Mouse (Mus musculus) heart, embryonic 12.5 days (tissue): Measurements from ENCODE around the gene Arl3. TPM values are rescaled to one million over a fixed set of nuclear protein-coding genes. Genes with fewer than 3 reads are reported as not detected.

Experiments
- ATAC-seq: fragments of 200-750 bp; cut with Nextera tagmentation; 2 replicates; pipeline ENCODE4 v1.8.0; 2017; ENCODE audit warnings: moderate TSS enrichment, moderate library complexity; ENCODE audit not compliant: insufficient number of reproducible peaks, low FRiP score
- H3K27ac ChIP-seq: fragments of 300-500 bp; sonication (generic); 2 replicates; pipeline ENCODE4 v1.5.1; 2016; ENCODE audit warnings: mild to moderate bottlenecking, moderate library complexity; ENCODE audit not compliant: poor library complexity, severe bottlenecking
- H3K27me3 ChIP-seq: fragments of 300-500 bp; sonication (generic); replicated peaks from 2 replicates; pipeline ENCODE4 v1.6.1; 2016; ENCODE audit warnings: mild to moderate bottlenecking, moderate library complexity
- H3K36me3 ChIP-seq: fragments of 300-500 bp; sonication (generic); 2 replicates; pipeline ENCODE4 v1.6.1; 2016; ENCODE audit warnings: mild to moderate bottlenecking, moderate library complexity
- H3K4me1 ChIP-seq: fragments of 300-500 bp; sonication (generic); replicated peaks from 2 replicates; pipeline ENCODE4 v1.6.1; 2016; ENCODE audit warnings: mild to moderate bottlenecking
- H3K4me2 ChIP-seq: fragments of 300-500 bp; sonication (generic); 2 replicates; pipeline ENCODE4 v1.6.1; 2016; ENCODE audit warnings: mild to moderate bottlenecking, moderate library complexity
- H3K4me3 ChIP-seq: fragments of 300-500 bp; sonication (generic); 2 replicates; pipeline ENCODE4 v1.5.1; 2016; ENCODE audit warnings: mild to moderate bottlenecking
- H3K9ac ChIP-seq: fragments of 300-500 bp; sonication (generic); 2 replicates; pipeline ENCODE4 v1.6.1; 2016; ENCODE audit warnings: mild to moderate bottlenecking, moderate library complexity
- H3K9me3 ChIP-seq: fragments of 300-500 bp; sonication (generic); replicated peaks from 2 replicates; pipeline ENCODE4 v1.6.1; 2016; ENCODE audit warnings: mild to moderate bottlenecking, moderate library complexity
- WGBS: fragments of 180-500 bp; shearing (Covaris S2); methylation state at CpG from one replicate; pipeline ENCODE4 v1.1.7; 2016; 5-methylcytosine and 5-hydroxymethylcytosine counted together
- polyA plus RNA-seq: library from polyadenylated mRNA; unstranded; fragments of >200 nt; fragmentation: Nextera tagmentation; extraction: Ambion mirVana; gene quantifications from 2 replicates; pipeline ENCODE4 v1.2.1, GENCODE M21; 2016

Arl3 gene
- polyA plus RNA-seq, 1 experiment from 2014 or later: 94.4 TPM

DNA sequence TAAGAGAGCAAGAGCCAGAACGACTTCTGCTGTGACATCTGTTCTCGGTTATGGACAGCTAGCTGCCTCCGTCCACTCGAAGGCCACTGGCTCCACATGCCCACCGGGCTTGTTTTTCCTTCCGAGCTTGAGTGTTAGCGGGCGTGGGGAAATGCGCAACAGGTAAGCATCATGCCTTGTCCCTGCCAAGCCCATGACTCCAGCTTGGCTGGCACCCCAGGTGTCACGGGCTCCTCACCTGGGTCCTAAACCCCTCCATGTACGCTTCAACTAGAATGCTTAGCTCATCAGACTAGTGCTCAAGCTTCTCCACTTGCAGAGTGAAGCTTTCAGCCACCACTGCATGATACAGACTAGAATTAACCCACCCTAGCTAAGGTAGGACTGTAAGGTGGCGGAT lies 14.4 kb downstream of the Arl3 start:
- no peak for ATAC-seq
- peaks cover 19% of the 10 kb centered on the region for H3K36me3 ChIP-seq
- no peaks in the 10 kb centered on the region for H3K27me3 ChIP-seq
- H3K4me1 ChIP-seq: peaks cover 15% of the 10 kb centered on the region
- WGBS: 69% methylated on average over 12 of the region's 12 CpGs
- no peak overlapping the region for H3K4me3 ChIP-seq
- H3K27ac ChIP-seq: no peak overlapping the region
- H3K4me2 ChIP-seq: no peak overlapping the region
- no peaks in the 10 kb centered on the region for H3K9me3 ChIP-seq
- H3K9ac ChIP-seq: no peak overlapping the region

DNA sequence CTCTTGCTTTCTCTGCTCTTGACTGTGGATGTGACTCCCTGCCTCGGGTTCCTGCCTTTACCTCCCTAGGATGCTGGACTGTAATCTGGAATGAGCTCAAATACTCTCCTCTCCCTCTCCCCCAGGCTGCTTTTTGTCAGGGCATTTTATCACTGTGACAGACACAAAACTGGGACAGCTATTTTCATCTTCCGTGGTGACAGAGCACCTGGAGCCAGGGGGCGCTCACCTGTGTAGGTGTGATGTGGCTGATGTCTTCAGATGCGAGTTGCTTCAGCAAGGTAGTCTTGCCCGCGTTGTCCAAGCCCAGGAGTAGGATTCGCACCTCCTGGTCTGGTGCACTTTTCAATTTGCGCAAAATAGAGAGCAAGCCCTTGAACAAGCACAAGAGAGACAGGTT lies 15.0 kb downstream of the Arl3 start:
- peaks cover 15% of the 10 kb centered on the region for H3K4me1 ChIP-seq
- H3K27ac ChIP-seq: no peak overlapping the region
- no peaks in the 10 kb centered on the region for H3K9me3 ChIP-seq
- no peak overlapping the region for H3K9ac ChIP-seq
- WGBS: 68% methylated on average over 8 of the region's 8 CpGs
- no peaks in the 10 kb centered on the region for H3K27me3 ChIP-seq
- no peak overlapping the region for H3K4me3 ChIP-seq
- peaks cover 19% of the 10 kb centered on the region for H3K36me3 ChIP-seq
- ATAC-seq: no peak
- H3K4me2 ChIP-seq: no peak overlapping the region

DNA sequence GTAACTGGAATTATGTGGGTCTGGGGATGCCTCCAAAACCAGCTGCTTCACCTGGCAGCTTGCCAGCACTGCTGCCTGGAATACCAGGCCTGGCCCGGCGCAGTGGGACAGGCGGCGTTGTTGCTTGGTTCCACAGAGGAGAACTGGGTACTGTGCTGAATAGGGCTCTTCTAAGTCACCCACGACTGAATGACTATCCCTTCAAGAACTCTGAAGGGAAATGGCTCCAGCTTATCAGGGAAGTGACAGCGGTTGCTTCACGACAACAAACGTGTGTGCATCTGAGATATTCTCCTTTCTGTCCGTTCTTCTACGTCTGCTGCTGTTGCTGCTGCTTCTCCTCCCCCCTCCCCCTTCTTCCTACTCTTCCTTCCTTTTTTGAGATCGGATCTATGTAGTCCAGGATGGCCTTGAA lies 19.4 kb downstream of the Arl3 start:
- 30% methylated on average over 11 of the region's 11 CpGs for WGBS
- no peak overlapping the region for H3K4me3 ChIP-seq
- peaks cover 41% of the 10 kb centered on the region for H3K36me3 ChIP-seq
- H3K4me1 ChIP-seq: peaks cover 7% of the 10 kb centered on the region
- ATAC-seq: peak; percentile 57; the same call in 1 of the 2 replicates
- no peak overlapping the region for H3K9ac ChIP-seq
- no peaks in the 10 kb centered on the region for H3K27me3 ChIP-seq
- no peak overlapping the region for H3K4me2 ChIP-seq
- no peaks in the 10 kb centered on the region for H3K9me3 ChIP-seq
- H3K27ac ChIP-seq: no peak overlapping the region

DNA sequence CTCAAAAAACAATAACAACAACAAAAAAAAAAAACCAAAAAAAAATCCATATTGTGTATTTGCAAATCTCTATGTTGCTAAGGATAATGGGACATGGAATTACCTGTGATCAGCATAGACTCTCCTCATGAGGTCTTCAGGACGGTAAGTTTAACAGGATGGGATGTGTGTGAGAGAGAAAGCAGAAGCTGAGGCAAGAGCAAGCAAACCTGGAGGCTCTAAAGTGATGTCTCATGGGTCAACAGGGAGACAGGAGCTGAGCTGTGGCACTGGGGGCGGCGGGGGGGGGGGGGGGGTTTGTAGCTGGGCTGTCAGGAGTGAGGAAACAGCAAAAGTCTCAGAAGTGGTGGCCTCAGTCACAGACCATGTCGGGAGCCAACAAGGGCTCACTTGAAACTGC lies 20.5 kb downstream of the Arl3 start:
- H3K27me3 ChIP-seq: no peaks in the 10 kb centered on the region
- no peak overlapping the region for H3K4me2 ChIP-seq
- ATAC-seq: no peak
- WGBS: 85% methylated on average over 4 of the region's 4 CpGs
- H3K9me3 ChIP-seq: no peaks in the 10 kb centered on the region
- H3K36me3 ChIP-seq: peaks cover 41% of the 10 kb centered on the region
- no peak overlapping the region for H3K4me3 ChIP-seq
- H3K27ac ChIP-seq: no peak overlapping the region
- peaks cover 7% of the 10 kb centered on the region for H3K4me1 ChIP-seq
- H3K9ac ChIP-seq: no peak overlapping the region

DNA sequence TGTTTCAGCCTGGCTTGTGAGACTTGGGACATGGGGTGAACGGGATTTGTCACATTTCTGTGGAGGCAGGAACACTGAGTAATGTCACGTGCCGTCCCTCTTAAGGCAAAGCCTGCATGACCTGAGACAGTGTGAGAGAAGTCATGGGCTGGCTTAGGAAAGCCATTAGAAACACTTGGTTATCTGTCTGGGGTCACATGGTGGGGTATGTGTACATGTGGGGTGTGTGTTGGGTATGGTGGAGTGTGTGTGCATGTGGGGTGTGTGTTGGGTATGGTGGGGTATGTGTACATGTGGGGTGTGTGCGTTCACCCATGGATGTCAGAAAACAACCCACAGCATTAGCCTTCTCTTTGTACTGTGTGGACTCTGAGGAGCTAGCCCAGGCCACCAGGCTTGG lies 22.6 kb downstream of the Arl3 start:
- peaks cover 7% of the 10 kb centered on the region for H3K4me1 ChIP-seq
- no peak overlapping the region for H3K9ac ChIP-seq
- H3K4me2 ChIP-seq: no peak overlapping the region
- WGBS: 90% methylated on average over 4 of the region's 4 CpGs
- peaks cover 33% of the 10 kb centered on the region for H3K36me3 ChIP-seq
- H3K9me3 ChIP-seq: no peaks in the 10 kb centered on the region
- no peak overlapping the region for H3K27ac ChIP-seq
- H3K4me3 ChIP-seq: no peak overlapping the region
- no peak for ATAC-seq
- H3K27me3 ChIP-seq: no peaks in the 10 kb centered on the region

DNA sequence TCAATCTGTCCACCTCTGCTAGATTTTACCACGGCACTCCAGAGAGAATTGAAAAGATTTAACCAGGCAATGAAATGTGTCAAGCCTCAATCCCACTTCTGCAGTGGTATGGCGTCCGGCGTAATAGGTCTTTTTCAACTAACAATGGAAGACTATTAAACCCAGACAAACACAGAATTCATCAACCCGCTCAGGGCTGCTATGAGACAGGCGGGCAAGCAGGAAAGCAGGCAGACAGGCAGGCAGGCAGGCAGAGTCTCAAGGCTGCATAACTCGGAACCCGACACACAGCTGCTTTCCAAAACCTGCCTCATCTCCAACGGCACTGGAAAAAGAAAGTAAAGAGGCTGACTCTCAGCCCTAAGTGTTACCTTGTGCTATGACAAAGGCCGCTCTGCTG lies 24.9 kb downstream of the Arl3 start:
- Histone ChIP-seq H3K4me2 (no peak overlapping the region), H3K4me3 (no peak overlapping the region), H3K27ac (no peak overlapping the region), H3K4me1 (no peaks in the 10 kb centered on the region), H3K9me3 (no peaks in the 10 kb centered on the region), H3K27me3 (no peaks in the 10 kb centered on the region), H3K36me3 (peaks cover 33% of the 10 kb centered on the region), H3K9ac (no peak overlapping the region)
- ATAC-seq: no peak
- WGBS: 77% methylated on average over 10 of the region's 10 CpGs

DNA sequence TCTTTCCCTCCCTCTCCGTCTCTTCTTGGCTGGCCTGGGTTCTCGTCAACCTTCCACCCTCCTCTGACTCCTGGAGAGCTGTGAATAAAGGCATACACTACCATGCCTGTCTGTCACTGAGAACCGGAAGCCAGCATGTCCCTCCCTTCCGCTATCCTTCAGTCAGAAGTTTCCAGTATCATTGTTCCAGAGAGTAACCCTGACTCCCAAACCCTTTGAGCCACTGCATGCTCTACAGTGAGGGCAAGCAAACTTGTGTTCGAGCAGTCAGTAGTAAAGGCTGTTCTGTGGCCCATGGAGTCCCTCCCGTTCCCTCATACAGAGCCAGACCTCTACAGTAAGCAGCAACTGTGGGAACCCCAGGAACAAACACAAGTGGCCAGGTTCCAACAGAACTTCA lies 25.4 kb downstream of the Arl3 start:
- Histone ChIP-seq H3K4me2 (no peak overlapping the region), H3K9me3 (no peaks in the 10 kb centered on the region), H3K27ac (no peak overlapping the region), H3K36me3 (peaks cover 35% of the 10 kb centered on the region), H3K27me3 (no peaks in the 10 kb centered on the region), H3K4me3 (no peak overlapping the region), H3K4me1 (no peaks in the 10 kb centered on the region), H3K9ac (no peak overlapping the region)
- 63% methylated on average over 6 of the region's 6 CpGs for WGBS
- ATAC-seq: peak; percentile 63

DNA sequence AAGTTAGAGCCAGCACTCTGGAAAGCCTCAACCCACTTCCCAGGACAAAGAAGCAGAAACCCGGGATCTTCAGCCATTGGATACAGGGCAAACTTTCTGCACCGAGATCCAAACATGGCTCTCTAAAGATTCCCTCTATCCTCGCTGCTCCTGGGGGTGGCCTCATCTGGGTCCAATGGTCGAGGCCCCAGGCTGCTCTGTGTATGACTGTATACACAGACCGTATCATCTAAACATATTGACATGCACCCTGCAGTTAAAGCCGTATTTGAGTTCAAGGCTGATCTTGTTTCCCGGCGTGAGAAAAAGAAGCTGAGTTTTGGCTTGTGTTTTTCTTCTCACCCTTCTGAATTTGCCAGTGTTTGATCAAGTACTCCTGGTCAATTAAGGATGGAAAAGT lies 30.2 kb downstream of the Arl3 start:
- Histone ChIP-seq H3K36me3 (peaks cover 34% of the 10 kb centered on the region), H3K4me3 (no peak overlapping the region), H3K9me3 (no peaks in the 10 kb centered on the region), H3K27me3 (no peaks in the 10 kb centered on the region), H3K4me1 (no peaks in the 10 kb centered on the region), H3K9ac (no peak overlapping the region), H3K27ac (no peak overlapping the region), H3K4me2 (no peak overlapping the region)
- no peak for ATAC-seq
- 85% methylated on average over 8 of the region's 8 CpGs for WGBS

DNA sequence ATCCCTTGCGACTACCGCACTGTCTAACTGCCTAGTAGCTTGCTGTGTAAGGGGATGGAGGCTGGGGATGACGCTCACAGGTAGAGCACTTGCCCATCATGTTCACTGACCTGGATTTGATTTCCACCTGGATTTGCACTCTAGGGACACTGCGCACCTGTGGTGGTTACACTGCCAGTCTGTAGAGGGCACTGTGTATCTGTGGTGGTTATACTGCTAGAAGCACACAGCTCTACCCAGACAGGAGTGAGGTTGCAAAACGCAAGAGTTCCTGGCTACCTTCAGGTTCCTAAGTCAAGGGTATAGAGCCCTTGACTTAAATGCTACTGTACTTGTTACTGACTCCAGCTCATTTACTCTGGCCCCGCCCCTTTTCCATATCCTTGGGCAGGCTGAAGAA lies 34.8 kb downstream of the Arl3 start:
- WGBS: 83% methylated on average over 6 of the region's 6 CpGs
- H3K4me1 ChIP-seq: peaks cover 14% of the 10 kb centered on the region
- H3K27ac ChIP-seq: no peak overlapping the region

DNA sequence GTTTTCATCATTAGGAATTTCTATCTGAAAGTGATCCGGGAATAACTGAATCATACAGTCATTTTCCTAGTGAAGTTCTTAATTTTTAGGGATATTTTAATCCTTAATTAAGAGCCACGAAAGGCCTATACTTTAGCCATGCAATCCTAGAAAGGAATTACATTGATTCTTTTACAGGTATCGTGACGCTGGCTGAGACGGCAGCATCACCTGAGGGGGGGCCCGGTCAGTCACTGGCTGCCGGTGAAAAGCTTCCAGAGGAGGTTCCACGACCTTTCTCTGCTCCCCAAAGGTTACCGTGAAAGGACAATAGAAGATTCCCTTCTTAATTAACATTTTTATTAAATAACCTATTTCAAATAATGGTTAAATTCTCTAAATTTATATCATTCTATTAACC lies 35.6 kb downstream of the Arl3 start:
- Histone ChIP-seq H3K27me3 (no peaks in the 10 kb centered on the region), H3K4me2 (no peak overlapping the region), H3K9ac (no peak overlapping the region), H3K4me3 (no peak overlapping the region), H3K36me3 (peaks cover 29% of the 10 kb centered on the region), H3K9me3 (no peaks in the 10 kb centered on the region), H3K27ac (no peak overlapping the region), H3K4me1 (peaks cover 22% of the 10 kb centered on the region)
- no peak for ATAC-seq
- WGBS: 91% methylated on average over 9 of the region's 9 CpGs

More for the DNA sequence above, 34.8 kb downstream of the Arl3 start:
- Histone ChIP-seq H3K36me3 (peaks cover 33% of the 10 kb centered on the region), H3K9ac (no peak overlapping the region), H3K4me2 (no peak overlapping the region), H3K4me3 (no peak overlapping the region), H3K27me3 (no peaks in the 10 kb centered on the region), H3K9me3 (no peaks in the 10 kb centered on the region)
- no peak; the same call in 1 of the 2 replicates for ATAC-seq

DNA sequence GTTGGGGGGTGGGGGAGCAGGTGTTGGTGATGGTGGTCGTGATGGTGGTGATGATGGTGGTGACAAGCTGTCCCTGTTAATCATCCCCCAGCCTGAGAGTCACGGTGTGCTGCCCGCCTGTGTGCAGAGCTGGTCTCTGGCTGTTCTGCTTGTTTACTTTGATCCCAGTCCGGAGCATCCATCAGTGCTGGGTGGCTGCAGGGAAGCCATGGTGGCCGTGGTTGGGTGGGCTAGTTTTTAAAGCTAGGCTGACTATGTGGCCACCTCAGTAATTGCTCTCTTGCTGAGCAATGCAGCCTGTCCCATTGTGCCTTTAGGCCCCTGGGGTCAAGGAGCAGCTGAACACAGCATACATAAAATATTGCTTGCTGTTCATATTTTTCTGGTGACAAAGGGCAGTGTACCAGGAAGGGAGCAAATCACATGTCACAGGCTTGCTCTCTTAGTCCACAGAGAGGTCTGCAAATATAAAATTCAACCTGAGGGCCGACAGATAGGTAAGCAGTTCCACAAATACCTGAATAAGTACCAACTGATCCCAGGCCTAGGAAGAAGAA lies 38.4 kb downstream of the Arl3 start:
- H3K27me3 ChIP-seq: no peaks in the 10 kb centered on the region
- H3K27ac ChIP-seq: no peak overlapping the region
- no peak overlapping the region for H3K4me3 ChIP-seq
- H3K4me1 ChIP-seq: peaks cover 50% of the 10 kb centered on the region
- no peaks in the 10 kb centered on the region for H3K9me3 ChIP-seq
- 40% methylated on average over 6 of the region's 6 CpGs for WGBS
- H3K4me2 ChIP-seq: no peak overlapping the region
- H3K9ac ChIP-seq: no peak overlapping the region
- ATAC-seq: no peak
- H3K36me3 ChIP-seq: 0 out of 2 replicates have a peak, but pooled peaks cover 7% of the 10 kb centered on the region

DNA sequence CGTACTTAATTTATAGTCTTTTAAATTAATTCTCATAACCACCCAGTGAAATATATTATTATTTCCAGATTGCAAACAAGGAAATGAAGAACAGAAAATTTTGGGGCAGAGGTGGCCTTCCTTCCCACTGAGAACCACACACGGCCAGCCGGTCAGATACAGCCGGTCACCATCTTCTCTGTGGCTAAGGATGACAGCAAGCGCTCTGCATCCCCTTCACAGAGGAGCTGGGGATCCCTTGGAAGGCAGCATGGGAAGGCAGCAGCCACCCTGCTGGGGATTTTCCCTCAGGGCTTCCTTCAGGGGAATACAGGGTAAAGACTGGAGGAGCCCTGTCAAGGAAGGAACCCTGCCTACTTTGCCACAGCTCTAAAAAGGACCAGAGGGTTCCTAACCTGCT lies 39.5 kb downstream of the Arl3 start:
- ATAC-seq: no peak
- Histone ChIP-seq H3K27me3 (no peaks in the 10 kb centered on the region), H3K4me3 (no peak overlapping the region), H3K27ac (no peak overlapping the region; the same call in 1 of the 2 replicates), H3K36me3 (0 out of 2 replicates have a peak, but pooled peaks cover 4% of the 10 kb centered on the region), H3K9me3 (no peaks in the 10 kb centered on the region), H3K4me2 (no peak overlapping the region), H3K4me1 (peaks cover 60% of the 10 kb centered on the region), H3K9ac (no peak overlapping the region)
- 76% methylated on average over 5 of the region's 5 CpGs for WGBS
